Mouse (Mus musculus) forebrain, embryonic 10.5 days (tissue): Measurements from ENCODE around the gene Bmp2. TPM values are rescaled to one million over a fixed set of nuclear protein-coding genes. Genes with fewer than 3 reads are reported as not detected.
A peak's percentile ranks its signal among the peaks of the same experiment; 100 is the strongest.

Experiments
- DNase-seq: peaks from one replicate; pipeline ENCODE4 v3.0.0-alpha.2; 2017; ENCODE audit warnings: low spot score; ENCODE audit errors: extremely low spot score
- H3K27ac ChIP-seq: fragments of 300-500 bp; sonication (generic); 2 replicates; pipeline ENCODE4 v1.5.1; 2016; ENCODE audit warnings: mild to moderate bottlenecking
- H3K27me3 ChIP-seq: fragments of 300-500 bp; sonication (generic); 2 replicates; pipeline ENCODE4 v1.6.1; 2016; ENCODE audit warnings: mild to moderate bottlenecking; ENCODE audit not compliant: poor library complexity, severe bottlenecking
- H3K36me3 ChIP-seq: fragments of 300-500 bp; sonication (generic); replicated peaks from 2 replicates; pipeline ENCODE4 v1.6.1; 2016; ENCODE audit warnings: mild to moderate bottlenecking, moderate library complexity
- H3K4me1 ChIP-seq: fragments of 300-500 bp; sonication (generic); 2 replicates; pipeline ENCODE4 v1.6.1; 2016
- H3K4me3 ChIP-seq: fragments of 300-500 bp; sonication (generic); 2 replicates; pipeline ENCODE4 v1.5.1; 2016; ENCODE audit warnings: mild to moderate bottlenecking, moderate library complexity
- H3K9me3 ChIP-seq: fragments of 300-500 bp; sonication (generic); 2 replicates; pipeline ENCODE4 v1.6.1; 2016; ENCODE audit warnings: mild to moderate bottlenecking, moderate library complexity
- WGBS: fragments of 180-500 bp; shearing (Covaris S2); methylation state at CpG from one replicate; pipeline ENCODE4 v1.1.7; 2016; 5-methylcytosine and 5-hydroxymethylcytosine counted together
- polyA plus RNA-seq: library from polyadenylated mRNA; unstranded; fragments of >200 nt; fragmentation: Nextera tagmentation; extraction: Ambion mirVana; gene quantifications from 2 replicates; pipeline ENCODE4 v1.2.1, GENCODE M21; 2016

The Bmp2 gene
- polyA plus RNA-seq, 1 experiment from 2014 or later: 1.2 TPM

- Histone ChIP-seq H3K4me3 (no peak overlapping the region), H3K36me3 (no peaks in the 10 kb centered on the region), H3K27ac (no peak overlapping the region), H3K4me1 (no peaks in the 10 kb centered on the region), H3K27me3 (no peaks in the 10 kb centered on the region), H3K9me3 (no peaks in the 10 kb centered on the region)
- no peak for DNase-seq
- WGBS: 88% methylated on average over 9 of the region's 9 CpGs
Measured at GRCm38 (mm10) chr2:133535481-133535880, 16.5 kb upstream of the Bmp2 start.

GRCm38 (mm10) chr2:133536812-133537211 is 15.1 kb upstream of the Bmp2 start:
- no peaks in the 10 kb centered on the region for H3K36me3 ChIP-seq
- no peaks in the 10 kb centered on the region for H3K9me3 ChIP-seq
- no peak overlapping the region for H3K4me3 ChIP-seq
- no peaks in the 10 kb centered on the region for H3K27me3 ChIP-seq
- peaks cover 9% of the 10 kb centered on the region; the same call in 1 of the 2 replicates for H3K4me1 ChIP-seq
- no peak overlapping the region for H3K27ac ChIP-seq
- no peak for DNase-seq
- WGBS: 88% methylated on average over 7 of the region's 7 CpGs

GRCm38 (mm10) chr2:133540702-133541101 is 11.3 kb upstream of the Bmp2 start:
- Histone ChIP-seq H3K4me1 (peaks cover 9% of the 10 kb centered on the region; the same call in 1 of the 2 replicates), H3K9me3 (no peaks in the 10 kb centered on the region), H3K4me3 (no peak overlapping the region), H3K27ac (no peak overlapping the region), H3K27me3 (no peaks in the 10 kb centered on the region), H3K36me3 (no peaks in the 10 kb centered on the region)
- 50% methylated on average over 1 of the region's 1 CpGs for WGBS
- DNase-seq: no peak

- peak; percentile 46 for DNase-seq
- H3K27me3 ChIP-seq: peaks cover 63% of the 10 kb centered on the region
- H3K4me1 ChIP-seq: peaks cover 31% of the 10 kb centered on the region
- no peaks in the 10 kb centered on the region for H3K36me3 ChIP-seq
- no peaks in the 10 kb centered on the region for H3K9me3 ChIP-seq
- H3K27ac ChIP-seq: no peak overlapping the region
- no peak overlapping the region for H3K4me3 ChIP-seq
- 36% methylated on average over 4 of the region's 4 CpGs for WGBS
Measured at GRCm38 (mm10) chr2:133550238-133550682, 1.7 kb upstream of the Bmp2 start.

DNA sequence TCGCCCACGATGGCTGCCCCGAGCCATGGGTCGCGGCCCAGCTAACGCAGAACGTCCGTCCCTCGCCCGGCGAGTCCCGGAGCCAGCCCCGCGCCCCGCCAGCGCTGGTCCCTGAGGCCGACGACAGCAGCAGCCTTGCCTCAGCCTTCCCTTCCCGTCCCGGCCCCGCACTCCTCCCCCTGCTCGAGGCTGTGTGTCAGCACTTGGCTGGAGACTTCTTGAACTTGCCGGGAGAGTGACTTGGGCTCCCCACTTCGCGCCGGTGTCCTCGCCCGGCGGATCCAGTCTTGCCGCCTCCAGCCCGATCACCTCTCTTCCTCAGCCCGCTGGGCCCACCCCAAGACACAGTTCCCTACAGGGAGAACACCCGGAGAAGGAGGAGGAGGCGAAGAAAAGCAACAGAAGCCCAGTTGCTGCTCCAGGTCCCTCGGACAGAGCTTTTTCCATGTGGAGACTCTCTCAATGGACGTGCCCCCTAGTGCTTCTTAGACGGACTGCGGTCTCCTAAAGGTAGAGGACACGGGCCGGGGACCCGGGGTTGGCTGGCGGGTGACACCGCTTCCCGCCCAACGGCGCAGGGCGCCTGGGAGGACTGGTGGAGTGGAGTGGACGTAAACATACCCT is 995 bp downstream of the Bmp2 start:
- Histone ChIP-seq H3K27me3 (peaks cover 88% of the 10 kb centered on the region), H3K4me3 (peak overlapping the region; percentile 63), H3K9me3 (no peaks in the 10 kb centered on the region), H3K4me1 (peaks cover 31% of the 10 kb centered on the region), H3K36me3 (no peaks in the 10 kb centered on the region), H3K27ac (peak overlapping the region; percentile 72)
- WGBS: 1% methylated on average over 48 of the region's 48 CpGs
- peak; percentile 45 for DNase-seq

DNA sequence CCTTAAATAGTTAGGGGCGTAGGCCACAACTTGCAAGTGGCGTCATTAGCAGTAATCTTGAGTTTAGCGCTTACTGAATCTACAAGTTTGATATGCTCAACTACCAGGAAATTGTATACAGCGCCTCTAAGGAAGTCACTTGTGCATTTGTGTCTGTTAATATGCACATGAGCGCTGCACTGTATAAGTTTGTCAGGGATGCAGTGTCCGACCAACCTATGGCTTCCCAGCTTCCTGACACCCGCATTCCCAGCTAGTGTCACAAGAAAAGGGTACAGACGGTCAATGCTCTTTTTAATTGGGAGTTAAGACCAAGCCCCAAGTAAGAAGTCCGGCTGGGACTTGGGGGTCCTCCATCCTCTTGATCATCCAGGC is 1.9 kb downstream of the Bmp2 start:
- peaks cover 84% of the 10 kb centered on the region for H3K27me3 ChIP-seq
- WGBS: 26% methylated on average over 9 of the region's 9 CpGs
- H3K4me3 ChIP-seq: peak overlapping the region; percentile 63
- H3K4me1 ChIP-seq: peaks cover 31% of the 10 kb centered on the region
- H3K27ac ChIP-seq: 0 out of 2 replicates have a peak overlapping the region, but pooled peaks have one; percentile 62
- H3K36me3 ChIP-seq: no peaks in the 10 kb centered on the region
- DNase-seq: no peak
- H3K9me3 ChIP-seq: no peaks in the 10 kb centered on the region

GRCm38 (mm10) chr2:133554286-133555021 is 2.5 kb downstream of the Bmp2 start:
- Histone ChIP-seq H3K4me3 (peak overlapping the region; percentile 63), H3K27ac (peak overlapping the region; percentile 62; the same call in 1 of the 2 replicates), H3K27me3 (peaks cover 80% of the 10 kb centered on the region), H3K4me1 (peaks cover 31% of the 10 kb centered on the region), H3K9me3 (no peaks in the 10 kb centered on the region), H3K36me3 (no peaks in the 10 kb centered on the region)
- DNase-seq: peak; percentile 43
- under 1% methylated on average over 52 of the region's 55 CpGs for WGBS

DNA sequence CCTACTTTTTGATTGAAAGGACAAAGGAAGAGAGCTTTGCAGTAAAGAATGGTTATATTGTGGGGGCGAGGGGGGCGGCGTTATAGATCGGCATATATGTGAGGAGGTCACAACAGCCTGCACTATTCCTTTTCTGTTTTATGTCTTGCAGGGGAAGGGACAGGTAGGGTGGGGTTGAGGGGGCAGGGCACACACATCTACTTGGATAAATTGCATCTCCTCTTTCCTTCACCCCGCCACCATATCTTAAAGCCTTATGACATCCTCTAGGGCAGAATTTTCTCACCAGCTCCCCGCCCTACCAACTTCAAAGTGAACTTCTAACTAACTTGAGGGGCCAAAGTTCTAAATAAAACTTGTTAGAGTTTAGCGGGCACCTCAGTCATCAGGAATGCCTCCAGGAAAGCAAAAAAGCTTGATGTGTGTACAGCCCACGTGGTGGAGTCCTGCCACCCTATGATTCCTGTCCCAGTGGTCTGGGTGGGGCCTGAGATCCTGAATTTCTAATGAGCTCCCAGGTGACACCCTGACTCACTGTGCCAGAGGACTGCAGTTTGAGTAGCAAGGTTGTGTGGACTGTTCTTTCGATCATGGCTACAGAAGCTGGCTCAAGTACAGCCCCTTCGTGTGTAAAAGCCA is 12.4 kb downstream of the Bmp2 start:
- no peak overlapping the region for H3K4me3 ChIP-seq
- DNase-seq: no peak
- no peaks in the 10 kb centered on the region for H3K27me3 ChIP-seq
- no peak overlapping the region for H3K27ac ChIP-seq
- 80% methylated on average over 10 of the region's 10 CpGs for WGBS
- peaks cover 7% of the 10 kb centered on the region; the same call in 1 of the 2 replicates for H3K4me1 ChIP-seq
- no peaks in the 10 kb centered on the region for H3K36me3 ChIP-seq
- no peaks in the 10 kb centered on the region for H3K9me3 ChIP-seq

DNA sequence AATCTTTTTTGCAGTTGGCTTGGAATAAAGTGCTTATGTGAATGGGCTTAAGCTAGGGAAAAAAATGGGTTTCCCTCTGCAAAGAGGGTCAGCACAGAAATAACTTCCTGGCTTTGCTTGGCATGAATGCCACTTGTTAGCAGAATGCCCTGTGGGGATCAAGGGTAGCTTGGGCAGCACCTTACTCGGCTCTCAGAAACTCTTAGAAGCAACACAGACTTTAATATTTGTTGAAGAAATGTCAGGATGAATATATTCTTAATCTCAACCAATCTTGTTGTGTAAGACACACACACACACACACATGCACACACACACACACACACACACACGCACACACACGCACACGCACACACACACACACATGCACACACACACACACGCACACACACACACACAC is 13.5 kb downstream of the Bmp2 start:
- H3K27me3 ChIP-seq: no peaks in the 10 kb centered on the region
- 87% methylated on average over 5 of the region's 5 CpGs for WGBS
- peaks cover 7% of the 10 kb centered on the region; the same call in 1 of the 2 replicates for H3K4me1 ChIP-seq
- H3K27ac ChIP-seq: no peak overlapping the region
- no peak for DNase-seq
- H3K36me3 ChIP-seq: no peaks in the 10 kb centered on the region
- H3K4me3 ChIP-seq: no peak overlapping the region
- H3K9me3 ChIP-seq: no peaks in the 10 kb centered on the region

GRCm38 (mm10) chr2:133565995-133566710 is 14.2 kb downstream of the Bmp2 start:
- Histone ChIP-seq H3K9me3 (no peaks in the 10 kb centered on the region), H3K4me1 (peaks cover 7% of the 10 kb centered on the region; the same call in 1 of the 2 replicates), H3K27ac (no peak overlapping the region), H3K36me3 (no peaks in the 10 kb centered on the region), H3K27me3 (no peaks in the 10 kb centered on the region), H3K4me3 (no peak overlapping the region)
- WGBS: 86% methylated on average over 14 of the region's 14 CpGs
- DNase-seq: no peak

DNA sequence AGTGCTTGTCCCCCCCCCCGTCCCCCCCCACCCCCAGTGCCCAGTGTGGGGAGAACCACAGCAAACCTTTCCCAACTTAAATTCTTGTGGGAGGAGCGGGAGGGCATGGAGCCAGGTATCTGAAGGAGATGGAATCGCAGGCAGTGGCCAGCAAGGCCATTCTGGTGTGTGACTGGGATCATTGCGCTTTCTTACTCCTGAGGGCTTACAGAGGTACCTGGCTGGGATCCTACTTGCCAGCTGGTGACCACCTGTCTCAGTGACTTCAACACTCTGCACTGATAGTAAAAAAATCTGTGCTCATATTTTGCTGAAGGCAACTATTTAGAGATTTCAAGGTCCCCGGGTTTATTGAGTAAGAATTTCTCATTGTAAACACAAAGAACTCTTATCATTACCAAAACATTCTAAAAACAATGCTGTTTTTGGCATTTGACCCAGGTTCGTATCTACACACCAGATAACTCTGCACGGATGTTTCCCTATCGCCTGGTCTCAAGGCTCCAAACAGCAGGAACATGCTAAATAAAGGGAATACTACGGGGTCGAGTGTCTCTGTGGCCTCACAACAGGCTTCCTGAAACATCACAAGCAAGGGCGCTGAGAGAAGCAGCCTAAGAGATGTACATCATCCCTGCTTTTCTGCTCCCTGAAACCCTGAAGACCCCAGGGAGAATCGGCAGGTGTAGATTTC is 39.8 kb downstream of the Bmp2 start:
- WGBS: 71% methylated on average over 12 of the region's 12 CpGs
- DNase-seq: no peak
- Histone ChIP-seq H3K36me3 (no peaks in the 10 kb centered on the region), H3K27me3 (no peaks in the 10 kb centered on the region), H3K9me3 (no peaks in the 10 kb centered on the region), H3K27ac (no peak overlapping the region), H3K4me3 (no peak overlapping the region), H3K4me1 (peaks cover 6% of the 10 kb centered on the region; the same call in 1 of the 2 replicates)
